Mouse (Mus musculus) embryonic fibroblast, embryonic 13.5 days (primary cell): Measurements from ENCODE around the gene Polr2f. TPM values are rescaled to one million over a fixed set of nuclear protein-coding genes. Genes with fewer than 3 reads are reported as not detected.

Source experiments
- H3K27ac ChIP-seq: 2 replicates; pipeline ENCODE4 v1.5.1; 2012; ENCODE audit warnings: low read length, control low read depth, inconsistent platforms; ENCODE audit not compliant: insufficient read depth
- H3K4me1 ChIP-seq: 2 replicates; pipeline ENCODE4 v1.6.1; 2011; ENCODE audit warnings: low read length; ENCODE audit not compliant: control insufficient read depth, insufficient read depth
- H3K4me3 ChIP-seq: 2 replicates; pipeline ENCODE4 v1.5.1; 2011; ENCODE audit warnings: mild to moderate bottlenecking, control low read depth, low read length; ENCODE audit not compliant: insufficient read depth
- CTCF ChIP-seq: IDR thresholded peaks from 2 replicates; pipeline ENCODE4 v1.5.1; 2011; ENCODE audit warnings: mild to moderate bottlenecking, control low read depth, low read length, moderate library complexity, borderline replicate concordance; ENCODE audit not compliant: insufficient read depth
- POLR2A ChIP-seq: IDR thresholded peaks from 2 replicates; pipeline ENCODE4 v1.6.1; 2011; ENCODE audit warnings: low read depth, mild to moderate bottlenecking, control low read depth, low read length, moderate library complexity
- polyA plus RNA-seq: library from polyadenylated mRNA; stranded (reverse); fragments of >200 nt; gene quantifications from 2 replicates; pipeline ENCODE4 v1.2.4, GENCODE M21; 2011; ENCODE audit warnings: low read depth; ENCODE audit not compliant: missing spikeins, insufficient read length

The Polr2f gene
- polyA plus RNA-seq, 1 experiment: 82.7 TPM

- H3K4me1 ChIP-seq: 0 out of 2 replicates have a peak, but pooled peaks cover 4% of the 10 kb centered on the region
- TF ChIP-seq CTCF (no peak), POLR2A (no peak)
- no peak overlapping the region for H3K4me3 ChIP-seq
- H3K27ac ChIP-seq: no peak overlapping the region; the same call in 1 of the 2 replicates
Measured at GRCm38 (mm10) chr15:79130782-79131181, 10.0 kb upstream of the Polr2f start.

DNA sequence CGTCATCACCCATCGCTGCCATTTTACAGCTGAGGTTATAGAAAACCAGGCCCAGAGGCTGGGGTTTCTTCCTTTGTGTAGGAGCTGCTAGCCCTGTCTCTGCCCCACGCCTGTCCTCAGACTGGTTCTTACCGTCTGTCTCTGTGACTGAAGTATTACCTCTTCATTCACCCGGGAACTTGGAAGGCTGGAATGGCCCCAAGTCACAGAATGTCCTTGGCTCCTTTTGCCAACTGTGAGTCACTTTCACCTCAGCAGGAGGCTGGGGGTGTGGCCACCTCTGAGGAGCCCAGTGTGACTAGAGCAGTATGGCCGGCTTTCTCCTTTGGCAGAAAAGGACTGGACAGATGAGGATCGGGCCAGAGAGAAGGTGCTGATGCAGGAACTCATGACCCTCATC lies 9.4 kb upstream of the Polr2f start:
- 0 out of 2 replicates have a peak, but pooled peaks cover 4% of the 10 kb centered on the region for H3K4me1 ChIP-seq
- H3K27ac ChIP-seq: 0 out of 2 replicates have a peak overlapping the region, but pooled peaks have one; percentile 10
- no peak overlapping the region for H3K4me3 ChIP-seq
- no peak for TF ChIP-seq CTCF
- TF ChIP-seq POLR2A: no peak

DNA sequence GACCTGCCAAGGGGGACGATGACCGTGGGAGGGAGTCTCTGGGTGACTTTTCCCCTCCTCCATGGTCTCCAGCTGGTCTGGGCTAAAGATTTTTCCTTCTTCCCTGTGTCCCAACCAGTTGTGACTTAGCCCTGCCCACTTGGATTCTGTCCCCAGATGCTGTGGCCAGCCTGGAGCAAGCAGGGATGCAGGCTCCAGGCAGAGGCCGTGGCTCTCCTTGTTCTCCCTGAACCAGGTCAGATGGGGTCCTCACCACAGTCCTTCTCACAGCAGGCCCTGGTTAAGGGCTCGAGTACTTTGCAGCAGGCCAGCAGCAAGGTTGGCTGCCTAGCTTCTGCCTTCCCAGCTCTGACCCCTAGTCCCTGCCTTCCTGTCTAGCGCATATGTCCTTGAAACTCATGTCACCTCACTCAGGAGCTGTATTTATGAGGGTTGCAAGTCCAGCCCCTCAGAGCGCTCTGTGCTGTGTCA lies 7.6 kb upstream of the Polr2f start:
- no peak overlapping the region for H3K27ac ChIP-seq
- 0 out of 2 replicates have a peak, but pooled peaks cover 4% of the 10 kb centered on the region for H3K4me1 ChIP-seq
- no peak overlapping the region for H3K4me3 ChIP-seq
- TF ChIP-seq CTCF: no peak
- no peak for TF ChIP-seq POLR2A

- H3K4me1 ChIP-seq: 0 out of 2 replicates have a peak, but pooled peaks cover 4% of the 10 kb centered on the region
- no peak for TF ChIP-seq POLR2A
- no peak for TF ChIP-seq CTCF
- H3K27ac ChIP-seq: no peak overlapping the region
- no peak overlapping the region for H3K4me3 ChIP-seq
Measured at GRCm38 (mm10) chr15:79134496-79135270, 6.1 kb upstream of the Polr2f start.

- TF ChIP-seq CTCF (no peak), POLR2A (no peak)
- Histone ChIP-seq H3K4me3 (no peak overlapping the region), H3K27ac (no peak overlapping the region), H3K4me1 (0 out of 2 replicates have a peak, but pooled peaks cover 4% of the 10 kb centered on the region)
Measured at GRCm38 (mm10) chr15:79135332-79135731, 5.5 kb upstream of the Polr2f start.

DNA sequence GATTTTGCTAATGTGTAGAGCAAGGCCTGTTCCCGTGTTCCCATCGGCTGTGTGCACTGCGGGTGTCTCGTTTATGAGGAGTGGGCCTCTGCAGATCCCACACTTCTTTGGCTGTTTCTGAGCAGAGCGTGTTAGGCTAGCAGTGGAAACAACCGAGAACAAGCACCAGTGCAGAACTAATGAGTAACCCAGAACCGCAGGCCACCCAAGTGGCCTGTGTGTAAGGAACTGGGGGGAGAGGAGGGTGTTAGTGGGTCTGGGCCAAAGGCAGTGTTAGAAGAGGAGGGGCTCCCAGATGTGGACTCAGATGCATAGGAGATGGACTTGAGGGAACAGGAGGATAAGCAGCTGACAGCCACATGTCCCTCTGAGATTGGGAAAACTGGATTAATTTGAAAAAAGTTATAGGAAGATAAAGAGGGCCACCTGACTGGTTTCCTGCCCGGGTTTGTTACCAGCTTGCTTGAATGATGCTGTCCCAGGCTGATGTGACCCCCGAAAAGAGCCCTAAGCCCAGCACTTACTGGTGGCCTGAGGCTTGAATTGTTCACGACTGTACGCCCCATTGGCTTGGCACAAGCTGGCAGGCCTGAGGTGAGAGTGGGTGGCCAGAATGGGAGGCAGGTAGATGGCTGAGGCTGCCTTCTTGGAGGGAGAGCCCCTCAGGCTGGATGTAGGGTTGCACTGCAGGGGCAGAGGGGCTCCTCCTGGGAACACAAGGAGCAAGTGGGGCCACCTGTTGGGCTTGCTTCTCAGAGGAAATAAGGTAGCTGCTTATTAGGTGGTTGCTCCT lies 4.8 kb upstream of the Polr2f start:
- H3K4me3 ChIP-seq: no peak overlapping the region
- H3K27ac ChIP-seq: no peak overlapping the region
- H3K4me1 ChIP-seq: 0 out of 2 replicates have a peak, but pooled peaks cover 2% of the 10 kb centered on the region
- TF ChIP-seq POLR2A (no peak), CTCF (no peak)

DNA sequence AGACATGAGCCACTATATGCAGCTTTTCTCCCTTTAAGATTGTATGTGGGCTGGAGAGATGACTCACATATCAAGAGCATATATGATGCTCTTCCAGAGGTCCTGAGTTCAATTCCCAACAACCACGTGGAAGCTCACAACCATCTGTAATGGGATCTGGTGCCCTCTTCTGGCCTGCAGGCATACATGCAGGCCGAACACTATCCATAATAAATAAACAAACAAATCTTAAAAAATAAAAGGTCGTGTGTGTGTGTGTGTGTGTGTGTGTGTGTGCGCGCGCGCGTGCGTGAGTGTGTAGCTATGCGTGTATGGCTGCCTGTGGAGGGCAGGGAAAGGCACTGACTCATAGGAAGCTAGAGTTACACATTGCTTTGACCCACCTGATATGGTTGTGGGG lies 1.2 kb upstream of the Polr2f start:
- Histone ChIP-seq H3K27ac (no peak overlapping the region), H3K4me3 (no peak overlapping the region), H3K4me1 (peaks cover 2% of the 10 kb centered on the region; the same call in 1 of the 2 replicates)
- no peak for TF ChIP-seq CTCF
- TF ChIP-seq POLR2A: no peak

DNA sequence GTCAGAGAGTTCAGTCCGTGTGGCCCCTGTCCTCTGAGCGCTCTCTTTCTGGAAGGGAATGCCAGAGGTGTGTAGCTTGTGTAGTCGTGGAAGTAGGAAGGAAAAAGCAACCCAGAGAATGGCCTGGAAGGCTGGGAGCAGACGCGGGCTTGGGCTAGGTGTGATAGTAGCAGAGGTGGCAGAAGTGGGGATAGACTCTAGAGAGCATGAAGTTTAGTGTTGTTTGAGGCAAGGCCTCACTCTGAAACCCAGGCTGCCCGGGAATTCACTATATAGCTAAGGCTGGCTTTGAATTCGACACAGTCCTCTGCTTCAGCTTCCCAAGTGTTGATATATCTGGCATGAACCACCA lies 733 bp downstream of the Polr2f start:
- peak overlapping the region; percentile 91 for H3K4me3 ChIP-seq
- no peak overlapping the region for H3K27ac ChIP-seq
- peaks cover 2% of the 10 kb centered on the region; the same call in 1 of the 2 replicates for H3K4me1 ChIP-seq
- TF ChIP-seq CTCF: no peak
- no peak for TF ChIP-seq POLR2A

DNA sequence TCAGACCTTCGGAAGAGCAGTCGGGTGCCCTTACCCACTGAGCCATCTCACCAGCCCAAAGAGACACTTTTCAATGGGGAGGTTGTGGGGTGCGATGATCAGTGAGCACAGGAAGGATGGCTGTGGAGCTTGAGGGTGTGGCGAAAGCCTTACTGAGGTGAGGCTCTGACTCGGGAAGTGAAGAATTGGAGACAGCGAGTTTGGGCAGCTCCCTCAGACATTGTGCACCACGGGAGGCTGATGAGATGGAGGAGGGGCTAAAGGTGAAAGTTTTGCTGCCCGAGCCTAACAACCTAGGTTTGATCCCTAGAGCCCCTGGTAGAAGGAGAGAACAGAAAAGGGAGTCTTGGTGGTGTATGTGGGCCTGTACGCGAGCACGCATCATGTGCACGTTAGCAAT lies 2.5 kb downstream of the Polr2f start:
- H3K27ac ChIP-seq: no peak overlapping the region
- no peak for TF ChIP-seq POLR2A
- TF ChIP-seq CTCF: no peak
- H3K4me3 ChIP-seq: no peak overlapping the region
- peaks cover 2% of the 10 kb centered on the region; the same call in 1 of the 2 replicates for H3K4me1 ChIP-seq
